Mouse (Mus musculus) midbrain, embryonic 13.5 days (tissue): Measurements from ENCODE around the gene Srek1. TPM values are rescaled to one million over a fixed set of nuclear protein-coding genes. Genes with fewer than 3 reads are reported as not detected.

ENCODE experiments used
- ATAC-seq: fragments of 200-750 bp; cut with Nextera tagmentation; 2 replicates; pipeline ENCODE4 v1.8.0; 2017; ENCODE audit warnings: mild to moderate bottlenecking, moderate TSS enrichment, moderate library complexity
- H3K27ac ChIP-seq: fragments of 300-500 bp; sonication (generic); 2 replicates; pipeline ENCODE4 v1.5.1; 2015; ENCODE audit warnings: inconsistent platforms, mild to moderate bottlenecking, moderate library complexity
- H3K27me3 ChIP-seq: fragments of 300-500 bp; sonication (generic); 2 replicates; pipeline ENCODE4 v1.6.1; 2015; ENCODE audit warnings: mild to moderate bottlenecking, inconsistent platforms
- H3K36me3 ChIP-seq: fragments of 300-500 bp; sonication (generic); 2 replicates; pipeline ENCODE4 v1.6.1; 2015; ENCODE audit warnings: mild to moderate bottlenecking, inconsistent platforms
- H3K4me1 ChIP-seq: fragments of 300-500 bp; sonication (generic); replicated peaks from 2 replicates; pipeline ENCODE4 v1.6.1; 2015; ENCODE audit warnings: inconsistent platforms
- H3K4me2 ChIP-seq: fragments of 300-500 bp; sonication (generic); replicated peaks from 2 replicates; pipeline ENCODE4 v1.6.1; 2015; ENCODE audit warnings: moderate library complexity, mild to moderate bottlenecking, inconsistent platforms
- H3K4me3 ChIP-seq: fragments of 300-500 bp; sonication (generic); replicated peaks from 2 replicates; pipeline ENCODE4 v1.5.1; 2015; ENCODE audit warnings: mild to moderate bottlenecking, inconsistent platforms
- H3K9ac ChIP-seq: fragments of 300-500 bp; sonication (generic); replicated peaks from 2 replicates; pipeline ENCODE4 v1.6.1; 2015; ENCODE audit warnings: mild to moderate bottlenecking, inconsistent platforms
- H3K9me3 ChIP-seq: fragments of 300-500 bp; sonication (generic); 2 replicates; pipeline ENCODE4 v1.6.1; 2016; ENCODE audit warnings: mild to moderate bottlenecking, inconsistent platforms
- WGBS: fragments of 180-500 bp; shearing (Covaris S2); methylation state at CpG from one replicate; pipeline ENCODE4 v1.1.7; 2015; 5-methylcytosine and 5-hydroxymethylcytosine counted together
- polyA plus RNA-seq: library from polyadenylated mRNA; unstranded; fragments of >200 nt; fragmentation: Nextera tagmentation; extraction: Ambion mirVana; gene quantifications from 2 replicates; pipeline ENCODE4 v1.2.1, GENCODE M21; 2015

The Srek1 gene
- polyA plus RNA-seq, 1 experiment from 2014 or later, result 94.6 TPM

DNA sequence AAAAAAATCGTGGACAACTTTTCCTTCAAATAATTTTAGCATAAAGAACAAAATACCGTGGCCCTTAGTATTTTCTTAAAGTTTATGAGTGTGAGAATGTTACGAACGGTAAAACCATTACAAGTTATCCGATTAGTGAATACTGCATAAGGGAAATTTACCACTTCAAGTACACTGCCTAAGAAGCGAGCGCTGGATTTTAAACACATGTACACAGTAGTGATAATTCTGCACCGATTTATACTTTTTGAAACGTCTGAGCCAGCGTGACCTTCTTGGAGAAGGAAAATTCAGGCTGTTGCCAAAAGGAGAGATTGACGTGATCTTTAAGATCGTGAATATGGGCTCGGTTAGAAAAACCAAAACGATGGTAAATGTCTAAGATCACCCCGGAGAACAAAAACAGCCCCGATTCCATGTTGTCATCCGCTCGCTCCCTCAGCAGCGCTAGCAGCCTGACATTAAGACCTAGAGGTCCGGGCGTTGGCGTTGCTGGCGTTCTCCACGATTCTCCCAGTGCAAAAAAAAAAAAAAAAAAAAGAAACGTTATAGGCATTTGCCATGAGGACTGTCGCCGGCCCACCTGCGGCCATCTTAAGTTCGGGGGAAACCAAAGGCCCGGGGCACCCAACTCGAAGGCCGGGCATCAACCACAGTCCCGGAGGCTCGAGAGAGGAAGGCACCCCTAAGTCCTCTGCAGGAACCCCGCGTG, 845 bp downstream of the Srek1 start:
- Histone ChIP-seq H3K4me3 (peak overlapping the region; percentile 67), H3K9ac (peak overlapping the region; percentile 79), H3K4me1 (peaks cover 32% of the 10 kb centered on the region), H3K27me3 (no peaks in the 10 kb centered on the region), H3K4me2 (peak overlapping the region; percentile 68), H3K27ac (peak overlapping the region; percentile 97), H3K9me3 (no peaks in the 10 kb centered on the region), H3K36me3 (peaks cover 5% of the 10 kb centered on the region; the same call in 1 of the 2 replicates)
- ATAC-seq, result no peak
- 2% methylated on average over 36 of the region's 36 CpGs for WGBS

DNA sequence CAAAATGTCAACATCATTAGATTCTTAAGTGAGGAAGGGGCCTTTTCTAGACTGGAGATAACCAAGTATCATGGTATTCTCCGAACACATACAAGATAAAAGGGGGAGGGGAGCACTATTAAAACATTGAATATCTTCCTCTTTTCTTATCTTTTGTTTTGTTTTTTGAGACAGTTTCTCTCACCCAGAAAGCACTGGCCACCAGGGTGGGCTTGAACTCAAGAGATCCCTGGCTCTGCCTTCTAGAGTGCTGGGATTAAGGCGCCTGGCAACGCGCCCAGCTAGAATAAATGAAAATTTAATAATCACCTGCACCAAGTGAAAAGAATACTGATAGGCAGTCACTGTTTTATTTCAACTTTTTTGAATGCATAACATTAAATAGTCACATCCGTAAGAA, 1.5 kb downstream of the Srek1 start:
- Histone ChIP-seq H3K36me3 (peaks cover 6% of the 10 kb centered on the region; the same call in 1 of the 2 replicates), H3K4me3 (peak overlapping the region; percentile 67), H3K4me2 (peak overlapping the region; percentile 68), H3K27ac (0 out of 2 replicates have a peak overlapping the region, but pooled peaks have one; percentile 1), H3K9me3 (no peaks in the 10 kb centered on the region), H3K9ac (peak overlapping the region; percentile 79), H3K27me3 (no peaks in the 10 kb centered on the region), H3K4me1 (peaks cover 32% of the 10 kb centered on the region)
- 16% methylated on average over 5 of the region's 5 CpGs for WGBS
- ATAC-seq, result no peak

DNA sequence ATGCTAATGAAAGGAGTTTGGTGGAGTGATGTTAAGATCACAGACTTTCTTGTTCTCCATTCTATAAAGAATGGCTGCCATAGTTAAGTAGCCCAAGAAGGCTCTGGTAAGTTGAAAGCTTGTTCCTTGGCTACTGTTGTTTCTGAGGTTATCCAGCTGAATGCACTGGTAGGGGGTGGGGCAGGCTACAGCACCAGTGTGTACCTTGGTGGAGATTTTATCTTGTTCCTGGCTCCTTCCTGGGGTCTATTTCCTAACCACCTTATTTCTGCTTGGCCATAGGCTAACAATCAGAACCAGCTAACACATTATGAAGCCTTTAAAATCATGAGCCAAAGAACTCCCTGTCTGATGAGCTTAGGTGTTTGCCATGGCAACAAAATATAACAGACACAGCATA, 3.6 kb downstream of the Srek1 start:
- Histone ChIP-seq H3K9ac (no peak overlapping the region), H3K4me3 (no peak overlapping the region), H3K27me3 (no peaks in the 10 kb centered on the region), H3K36me3 (peaks cover 19% of the 10 kb centered on the region), H3K27ac (no peak overlapping the region), H3K9me3 (no peaks in the 10 kb centered on the region), H3K4me1 (peaks cover 32% of the 10 kb centered on the region), H3K4me2 (no peak overlapping the region)
- no peak for ATAC-seq

DNA sequence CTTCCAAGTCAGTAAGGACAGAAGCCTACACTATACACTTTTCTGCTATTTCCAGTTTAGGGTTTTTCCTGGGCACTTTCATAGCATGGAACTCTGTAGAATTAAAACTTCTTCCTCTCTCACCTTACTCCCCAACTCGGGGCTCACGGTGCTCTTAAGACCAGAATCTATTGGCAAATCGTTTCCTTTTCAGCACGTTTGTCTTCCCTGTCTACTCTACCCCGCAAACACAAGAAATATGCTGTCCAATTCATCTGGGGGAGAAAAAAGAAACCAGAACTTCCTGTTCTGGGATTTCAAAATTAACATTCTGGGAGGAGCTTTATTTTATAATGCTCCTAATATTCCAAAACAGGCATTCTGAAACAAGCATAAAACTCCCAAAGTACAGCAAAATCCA, 6.5 kb downstream of the Srek1 start:
- H3K4me3 ChIP-seq, result no peak overlapping the region
- no peak overlapping the region for H3K27ac ChIP-seq
- H3K36me3 ChIP-seq, result peaks cover 27% of the 10 kb centered on the region
- 89% methylated on average over 5 of the region's 5 CpGs for WGBS
- no peaks in the 10 kb centered on the region for H3K9me3 ChIP-seq
- no peak for ATAC-seq
- no peak overlapping the region for H3K9ac ChIP-seq
- peaks cover 23% of the 10 kb centered on the region for H3K4me1 ChIP-seq
- no peak overlapping the region for H3K4me2 ChIP-seq
- H3K27me3 ChIP-seq, result no peaks in the 10 kb centered on the region

DNA sequence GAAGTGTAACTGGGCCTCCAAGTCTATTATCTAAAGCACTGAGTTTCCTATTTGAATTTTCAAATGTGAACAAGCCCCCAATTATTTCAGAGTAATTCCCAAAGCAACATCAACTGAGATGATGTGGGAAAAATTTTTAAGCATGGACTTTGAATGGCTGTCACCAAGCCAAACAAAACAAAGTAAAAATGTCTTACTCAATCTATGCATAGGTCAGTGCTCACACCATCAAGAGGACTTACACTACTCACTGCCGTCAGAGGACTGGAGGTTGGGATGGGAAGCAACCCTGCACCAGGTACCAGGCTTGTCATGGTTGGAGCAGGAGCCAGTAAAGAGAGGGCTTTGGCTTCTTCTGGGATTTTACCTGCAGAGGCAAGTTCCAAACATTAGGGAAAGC, 10.8 kb downstream of the Srek1 start:
- no peak overlapping the region for H3K4me3 ChIP-seq
- no peaks in the 10 kb centered on the region for H3K27me3 ChIP-seq
- H3K27ac ChIP-seq, result no peak overlapping the region
- no peaks in the 10 kb centered on the region for H3K4me1 ChIP-seq
- H3K9me3 ChIP-seq, result no peaks in the 10 kb centered on the region
- peaks cover 54% of the 10 kb centered on the region for H3K36me3 ChIP-seq
- H3K9ac ChIP-seq, result no peak overlapping the region
- 78% methylated on average over 1 of the region's 1 CpGs for WGBS
- no peak overlapping the region for H3K4me2 ChIP-seq
- ATAC-seq, result no peak

DNA sequence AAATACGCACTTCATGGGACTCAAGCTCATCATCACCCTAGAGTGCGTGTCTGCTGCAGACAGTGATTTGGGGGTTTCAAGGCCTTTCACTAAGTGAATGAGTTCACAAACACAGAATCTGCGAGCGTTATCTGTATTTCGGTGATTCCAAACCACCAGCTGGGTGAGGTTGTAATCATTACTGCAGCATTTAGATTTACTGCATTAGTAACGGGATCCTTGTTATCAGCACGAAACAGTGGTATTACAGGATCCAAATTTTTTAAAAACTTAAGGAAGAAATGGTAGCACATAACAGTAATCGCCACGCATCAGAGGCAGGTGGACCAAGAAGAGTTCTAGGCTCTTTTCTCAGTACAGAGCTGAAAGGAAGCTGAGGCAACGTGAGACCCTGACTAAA, 12.4 kb downstream of the Srek1 start:
- no peaks in the 10 kb centered on the region for H3K9me3 ChIP-seq
- H3K36me3 ChIP-seq, result peaks cover 60% of the 10 kb centered on the region
- no peaks in the 10 kb centered on the region for H3K4me1 ChIP-seq
- H3K4me2 ChIP-seq, result no peak overlapping the region
- ATAC-seq, result no peak
- H3K9ac ChIP-seq, result no peak overlapping the region
- no peaks in the 10 kb centered on the region for H3K27me3 ChIP-seq
- H3K4me3 ChIP-seq, result no peak overlapping the region
- 94% methylated on average over 10 of the region's 10 CpGs for WGBS
- H3K27ac ChIP-seq, result no peak overlapping the region

DNA sequence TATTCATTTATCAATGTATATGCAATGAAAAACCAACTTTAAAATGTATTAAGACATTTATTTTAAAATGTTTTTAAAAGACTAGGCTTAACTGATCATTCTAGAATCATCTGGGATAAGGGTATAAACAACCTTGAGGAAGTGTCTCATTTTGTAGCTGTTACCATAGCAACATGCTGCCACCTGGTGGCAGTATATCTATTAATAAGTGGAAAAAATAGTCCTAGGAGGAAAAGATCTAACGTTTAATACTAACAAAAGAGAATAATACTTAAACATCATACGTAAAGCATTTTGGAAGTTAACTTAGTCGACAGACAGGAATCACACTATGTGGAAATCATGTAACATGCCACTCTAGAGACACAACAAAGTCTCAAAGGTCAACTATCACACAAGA, 23.0 kb downstream of the Srek1 start:
- WGBS, result 66% methylated on average over 3 of the region's 3 CpGs
- Histone ChIP-seq H3K36me3 (peaks cover 63% of the 10 kb centered on the region), H3K27me3 (no peaks in the 10 kb centered on the region), H3K9ac (no peak overlapping the region), H3K27ac (no peak overlapping the region), H3K9me3 (no peaks in the 10 kb centered on the region), H3K4me1 (no peaks in the 10 kb centered on the region), H3K4me3 (no peak overlapping the region), H3K4me2 (no peak overlapping the region)
- no peak for ATAC-seq

DNA sequence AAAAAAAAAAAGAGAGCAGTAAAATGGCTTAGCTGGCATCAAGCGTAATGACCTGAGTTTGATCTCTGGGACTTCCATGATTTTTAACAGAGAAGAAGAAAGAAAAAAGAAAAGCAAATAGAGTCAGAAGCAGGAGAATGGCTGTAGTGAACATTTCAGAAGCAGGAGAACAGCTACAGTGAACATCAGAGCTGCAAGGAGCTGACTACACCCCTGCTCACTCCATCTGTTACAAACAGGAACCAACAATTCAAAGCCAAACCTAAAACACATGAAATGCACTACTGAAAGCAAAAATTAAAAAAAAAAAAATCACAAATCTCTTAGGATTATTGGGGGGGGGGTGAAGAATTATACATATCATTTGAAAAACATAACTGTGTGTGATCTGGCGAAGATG, 28.7 kb downstream of the Srek1 start:
- Histone ChIP-seq H3K27ac (no peak overlapping the region), H3K4me1 (no peaks in the 10 kb centered on the region), H3K4me2 (no peak overlapping the region), H3K36me3 (peaks cover 69% of the 10 kb centered on the region), H3K9me3 (no peaks in the 10 kb centered on the region), H3K4me3 (no peak overlapping the region), H3K27me3 (no peaks in the 10 kb centered on the region), H3K9ac (no peak overlapping the region)
- ATAC-seq, result no peak
- WGBS, result 97% methylated on average over 2 of the region's 2 CpGs

DNA sequence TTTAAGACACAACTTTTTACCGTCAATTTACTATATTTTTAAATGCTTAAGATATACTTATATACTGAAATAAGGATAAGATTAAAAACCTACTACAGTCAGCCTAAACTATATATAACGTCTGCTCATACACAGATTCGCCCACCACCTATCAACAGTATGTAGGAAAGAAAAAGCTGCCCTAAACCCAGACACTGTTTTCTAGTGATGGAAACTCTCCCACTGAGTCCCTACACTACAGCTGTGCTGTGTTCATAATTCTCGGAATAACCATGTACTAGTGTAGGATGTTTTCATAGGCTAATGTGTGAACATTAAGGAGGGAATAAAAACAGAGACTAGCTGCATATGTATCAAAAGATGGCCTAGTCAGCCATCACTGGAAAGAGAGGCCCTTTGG, 29.2 kb downstream of the Srek1 start:
- H3K4me1 ChIP-seq, result no peaks in the 10 kb centered on the region
- H3K27ac ChIP-seq, result no peak overlapping the region
- H3K4me3 ChIP-seq, result no peak overlapping the region
- no peaks in the 10 kb centered on the region for H3K27me3 ChIP-seq
- ATAC-seq, result no peak
- no peak overlapping the region for H3K4me2 ChIP-seq
- no peak overlapping the region for H3K9ac ChIP-seq
- peaks cover 65% of the 10 kb centered on the region for H3K36me3 ChIP-seq
- 98% methylated on average over 4 of the region's 4 CpGs for WGBS
- no peaks in the 10 kb centered on the region for H3K9me3 ChIP-seq

DNA sequence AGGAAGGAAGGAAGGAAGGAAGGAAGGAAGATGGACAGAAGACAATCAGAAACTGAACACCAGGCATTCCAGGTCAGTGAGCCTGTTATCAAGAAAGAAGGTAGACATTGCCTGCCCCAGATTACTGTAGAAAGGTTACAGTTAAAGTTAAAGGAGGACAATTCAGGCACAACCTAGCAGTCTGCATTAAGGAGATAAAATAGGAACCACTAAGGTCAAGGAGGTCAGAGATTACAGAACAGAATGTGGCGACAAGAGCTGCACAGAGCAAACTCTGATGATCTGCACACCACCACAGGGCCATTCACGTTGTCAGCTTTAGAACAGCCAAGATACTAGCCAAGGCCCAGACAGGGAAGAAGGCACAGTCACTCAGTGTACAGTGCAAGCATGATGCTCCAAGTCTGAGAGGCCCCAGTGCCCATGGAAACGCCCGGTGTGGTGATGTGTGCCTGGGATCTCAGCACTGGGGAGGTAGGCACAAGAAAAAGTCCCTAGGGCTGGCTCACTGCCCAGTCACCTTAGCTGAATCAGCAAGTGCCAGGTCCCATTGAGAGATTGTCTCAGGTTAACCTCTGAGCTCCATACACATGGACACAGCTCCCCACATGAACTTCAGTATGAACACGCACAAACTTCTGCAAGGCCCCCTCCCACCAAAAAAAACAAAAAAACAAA, 38.9 kb downstream of the Srek1 start:
- 95% methylated on average over 5 of the region's 5 CpGs for WGBS
- Histone ChIP-seq H3K27me3 (no peaks in the 10 kb centered on the region), H3K4me1 (no peaks in the 10 kb centered on the region), H3K4me3 (no peak overlapping the region), H3K4me2 (no peak overlapping the region), H3K9ac (no peak overlapping the region), H3K9me3 (no peaks in the 10 kb centered on the region), H3K27ac (no peak overlapping the region), H3K36me3 (peaks cover 44% of the 10 kb centered on the region)
- no peak for ATAC-seq

DNA sequence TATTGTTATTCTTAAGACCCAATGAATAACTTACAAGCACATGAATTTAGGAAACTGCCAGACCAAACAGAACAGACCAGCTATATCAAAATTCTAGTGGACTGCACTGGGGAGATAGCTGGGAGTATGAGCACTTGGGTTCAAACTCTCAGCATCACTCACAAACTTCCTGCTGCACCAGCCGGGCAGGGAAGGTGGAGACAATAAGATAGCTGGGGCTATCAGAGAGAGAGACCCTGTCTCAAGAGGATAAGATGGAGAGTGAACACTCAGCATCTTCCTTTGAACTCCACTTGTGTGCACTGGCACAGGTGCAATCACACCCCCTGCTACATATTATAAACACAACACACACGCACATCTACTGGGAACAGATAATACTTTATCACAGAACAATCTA, 47.5 kb downstream of the Srek1 start:
- Histone ChIP-seq H3K9ac (no peak overlapping the region), H3K4me3 (no peak overlapping the region)
- 93% methylated on average over 2 of the region's 2 CpGs for WGBS

DNA sequence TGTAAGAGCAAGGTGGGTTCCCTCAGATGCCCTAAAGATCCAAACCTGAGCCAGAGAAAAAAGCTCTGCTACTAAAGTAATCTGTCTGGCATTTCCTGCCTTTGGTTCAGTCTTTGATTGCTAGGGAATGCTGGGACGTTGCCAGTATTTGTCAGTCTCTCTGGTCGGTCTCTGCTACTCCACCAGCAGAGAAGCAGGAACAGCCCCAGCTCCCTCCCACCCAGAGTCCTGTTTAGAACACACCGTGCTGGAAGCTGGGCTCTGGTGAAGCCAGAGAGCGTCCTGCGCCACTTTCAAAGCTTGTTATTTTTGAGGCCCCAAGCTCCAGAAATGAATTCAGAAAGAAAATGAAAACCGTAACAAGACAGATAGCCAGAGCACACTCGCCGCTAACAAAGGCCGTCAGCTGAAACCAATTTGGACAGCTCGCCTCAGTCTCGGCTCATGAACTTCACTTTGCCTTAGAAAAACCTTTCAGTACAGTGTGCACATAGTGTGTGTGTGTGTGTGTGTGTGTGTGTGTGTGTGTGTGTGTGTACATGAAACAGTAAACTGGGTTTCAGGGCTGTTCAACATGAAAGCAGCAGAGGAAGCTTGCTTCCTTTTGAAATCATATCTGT, 62.9 kb downstream of the Srek1 start:
- Histone ChIP-seq H3K4me2 (no peak overlapping the region), H3K9me3 (no peaks in the 10 kb centered on the region), H3K27me3 (no peaks in the 10 kb centered on the region), H3K36me3 (no peaks in the 10 kb centered on the region), H3K4me1 (0 out of 2 replicates have a peak, but pooled peaks cover 5% of the 10 kb centered on the region), H3K27ac (0 out of 2 replicates have a peak overlapping the region, but pooled peaks have one; percentile 1), H3K9ac (no peak overlapping the region), H3K4me3 (no peak overlapping the region)
- ATAC-seq, result no peak
- WGBS, result 72% methylated on average over 11 of the region's 11 CpGs

More for the DNA sequence above, 47.5 kb downstream of the Srek1 start:
- H3K4me1 ChIP-seq, result no peaks in the 10 kb centered on the region
- no peak for ATAC-seq
- H3K9me3 ChIP-seq, result 0 out of 2 replicates have a peak, but pooled peaks cover 5% of the 10 kb centered on the region
- peaks cover 4% of the 10 kb centered on the region; the same call in 1 of the 2 replicates for H3K36me3 ChIP-seq
- no peak overlapping the region for H3K4me2 ChIP-seq
- no peaks in the 10 kb centered on the region for H3K27me3 ChIP-seq
- H3K27ac ChIP-seq, result no peak overlapping the region
